Mouse (Mus musculus) cerebellum, adult 2 months (tissue): Measurements from ENCODE around the gene Pak6.

Experiments used
- CTCF ChIP-seq: fragments of 200-500 bp; IDR thresholded peaks from 2 replicates; pipeline ENCODE4 v1.5.1; 2011; ENCODE audit warnings: low read depth, mild to moderate bottlenecking, control low read depth, low read length, moderate library complexity, borderline replicate concordance; ENCODE audit not compliant: insufficient read depth
- POLR2A ChIP-seq: fragments of 200-500 bp; IDR thresholded peaks from 2 replicates; pipeline ENCODE4 v1.6.1; 2011; ENCODE audit warnings: low read length, control low read depth, borderline replicate concordance; ENCODE audit not compliant: insufficient read depth

GRCm38 (mm10) chr2:118646665-118647064 is 16.4 kb upstream of the Pak6 start:
- TF ChIP-seq POLR2A: no peak
- TF ChIP-seq CTCF: no peak
